Mouse (Mus musculus): Measurements from ENCODE around the gene Orm1. TPM values are rescaled to one million over a fixed set of nuclear protein-coding genes. Genes with fewer than 3 reads are reported as not detected.

Gene Orm1
- total RNA-seq (2012; rRNA removed): not detected in 2 replicates
- polyA plus RNA-seq (2012; ENCODE audit: insufficient read depth in 1 of 2, insufficient read length in 2 of 2, low read depth in 1 of 2, low replicate concordance in 2 of 2, missing spikeins in 1 of 2): not detected

- no peak for TF ChIP-seq POLR2A (IDR thresholded peaks at IDR 0.05; ENCODE audit: control insufficient read depth in 1 of 2, insufficient read depth in 1 of 2, low read depth in 1 of 2, low read length in 2 of 2, poor library complexity in 1 of 2)
- no peak for TF ChIP-seq MAX (IDR thresholded peaks at IDR 0.05; ENCODE audit: low read length)
- TF ChIP-seq GATA1 (IDR thresholded peaks at IDR 0.05; ENCODE audit: low read depth, low read length): no peak
- no peak for TF ChIP-seq POLR2AphosphoS2 (IDR thresholded peaks at IDR 0.05; ENCODE audit: low read length)
- no peak for TF ChIP-seq HCFC1 (IDR thresholded peaks at IDR 0.05; ENCODE audit: low read depth, low read length)
- TF ChIP-seq TAL1 (IDR thresholded peaks at IDR 0.05; ENCODE audit: low read length): no peak
- Histone ChIP-seq H3K4me1 (ENCODE audit: control insufficient read depth in 1 of 2, insufficient read depth in 2 of 2, low read length in 2 of 2) (no peaks in the 10 kb centered on the region), H3K27me3 (ENCODE audit: control insufficient read depth in 1 of 2, insufficient read depth in 2 of 2, low read length in 2 of 2) (no peaks in the 10 kb centered on the region), H3K9ac (ENCODE audit: control insufficient read depth, low read depth, low read length, poor library complexity, severe bottlenecking) (no peak within 1 kb of the TSS), H3K79me2 (ENCODE audit: control insufficient read depth, insufficient read depth, low read length, poor library complexity) (no peaks in the 10 kb centered on the region), H3K4me3 (ENCODE audit: control insufficient read depth in 1 of 2, insufficient read depth in 1 of 2, low read depth in 2 of 2, low read length in 2 of 2) (no peak within 1 kb of the TSS), H3K9me3 (replicated peaks; ENCODE audit: insufficient read depth, low read length) (no peaks in the 10 kb centered on the region), H3K27ac (ENCODE audit: control insufficient read depth, low read depth, low read length) (no peak within 1 kb of the TSS), H3K36me3 (ENCODE audit: control insufficient read depth in 1 of 2, insufficient read depth in 2 of 2, low read length in 2 of 2) (no peaks in the 10 kb centered on the region)
- no peak for DNase-seq (ENCODE audit: low read depth, low spot score)
These were observed at the start of gene Orm1 for GRCm38 (mm10) chr4:63344295-63344694. TSS of gene Orm1 (plus strand) at chr4:63344560.

- Histone ChIP-seq H3K9ac (ENCODE audit: control insufficient read depth, low read depth, low read length, poor library complexity, severe bottlenecking) (no peak overlapping the region), H3K79me2 (ENCODE audit: control insufficient read depth, insufficient read depth, low read length, poor library complexity) (no peaks in the 10 kb centered on the region), H3K27me3 (ENCODE audit: control insufficient read depth in 1 of 2, insufficient read depth in 2 of 2, low read length in 2 of 2) (no peaks in the 10 kb centered on the region), H3K4me3 (ENCODE audit: control insufficient read depth in 1 of 2, insufficient read depth in 1 of 2, low read depth in 2 of 2, low read length in 2 of 2) (no peak overlapping the region), H3K9me3 (replicated peaks; ENCODE audit: insufficient read depth, low read length) (no peaks in the 10 kb centered on the region), H3K4me1 (ENCODE audit: control insufficient read depth in 1 of 2, insufficient read depth in 2 of 2, low read length in 2 of 2) (no peaks in the 10 kb centered on the region), H3K27ac (ENCODE audit: control insufficient read depth, low read depth, low read length) (no peak overlapping the region), H3K36me3 (ENCODE audit: control insufficient read depth in 1 of 2, insufficient read depth in 2 of 2, low read length in 2 of 2) (no peaks in the 10 kb centered on the region)
- no peak for TF ChIP-seq MEF2A (IDR thresholded peaks at IDR 0.05; ENCODE audit: extremely low read depth, insufficient replicate concordance, low read depth, low read length, poor library complexity, severe bottlenecking)
- no peak for TF ChIP-seq MAFK (IDR thresholded peaks at IDR 0.05; ENCODE audit: borderline replicate concordance, low read depth, low read length)
- TF ChIP-seq HCFC1 (IDR thresholded peaks at IDR 0.05; ENCODE audit: low read depth, low read length): no peak
- no peak for TF ChIP-seq NRF1 (IDR thresholded peaks at IDR 0.05; ENCODE audit: insufficient read depth, low read depth, low read length, poor library complexity, severe bottlenecking)
- no peak for TF ChIP-seq POLR2AphosphoS5 (IDR thresholded peaks at IDR 0.05; ENCODE audit: borderline replicate concordance, low read depth, low read length)
- TF ChIP-seq RCOR1 (IDR thresholded peaks at IDR 0.05; ENCODE audit: low read depth, low read length): no peak
- TF ChIP-seq JUND (IDR thresholded peaks at IDR 0.05; ENCODE audit: low read depth, low read length): no peak
- DNase-seq (ENCODE audit: low read depth, low spot score): no peak
These were observed 48.7 kb upstream of the Orm1 start for GRCm38 (mm10) chr4:63295641-63296040.

- H3K4me3 ChIP-seq (ENCODE audit: control insufficient read depth in 1 of 2, insufficient read depth in 1 of 2, low read depth in 2 of 2, low read length in 2 of 2): no peak overlapping the region
- no peaks in the 10 kb centered on the region for H3K9me3 ChIP-seq (replicated peaks; ENCODE audit: insufficient read depth, low read length)
- H3K9ac ChIP-seq (ENCODE audit: control insufficient read depth, low read depth, low read length, poor library complexity, severe bottlenecking): no peak overlapping the region
- no peaks in the 10 kb centered on the region for H3K4me1 ChIP-seq (ENCODE audit: control insufficient read depth in 1 of 2, insufficient read depth in 2 of 2, low read length in 2 of 2)
- no peaks in the 10 kb centered on the region for H3K27me3 ChIP-seq (ENCODE audit: control insufficient read depth in 1 of 2, insufficient read depth in 2 of 2, low read length in 2 of 2)
- DNase-seq (ENCODE audit: low read depth, low spot score): no peak
- H3K27ac ChIP-seq (ENCODE audit: control insufficient read depth, low read depth, low read length): no peak overlapping the region
- H3K79me2 ChIP-seq (ENCODE audit: control insufficient read depth, insufficient read depth, low read length, poor library complexity): no peaks in the 10 kb centered on the region
- H3K36me3 ChIP-seq (ENCODE audit: control insufficient read depth in 1 of 2, insufficient read depth in 2 of 2, low read length in 2 of 2): no peaks in the 10 kb centered on the region
- TF ChIP-seq RCOR1 (IDR thresholded peaks at IDR 0.05; ENCODE audit: low read depth, low read length) (no peak), GABPA (IDR thresholded peaks at IDR 0.05; ENCODE audit: low read depth, low read length) (no peak), UBTF (IDR thresholded peaks at IDR 0.05; ENCODE audit: borderline replicate concordance, insufficient read depth, low read depth, low read length) (no peak), RAD21 (IDR thresholded peaks at IDR 0.05; ENCODE audit: low read depth, low read length) (no peak), KAT2A (conservative IDR thresholded peaks at IDR 0.05; ENCODE audit: low read depth, low read length) (no peak), POLR2AphosphoS2 (IDR thresholded peaks at IDR 0.05; ENCODE audit: low read length) (no peak), E2F4 (IDR thresholded peaks at IDR 0.05; ENCODE audit: borderline replicate concordance, low read depth, low read length) (no peak), MEF2A (IDR thresholded peaks at IDR 0.05; ENCODE audit: extremely low read depth, insufficient replicate concordance, low read depth, low read length, poor library complexity, severe bottlenecking) (no peak), BHLHE40 (IDR thresholded peaks at IDR 0.05; ENCODE audit: borderline replicate concordance, low read depth, low read length) (no peak), SMC3 (IDR thresholded peaks at IDR 0.05; ENCODE audit: low read depth, low read length) (no peak), JUND (IDR thresholded peaks at IDR 0.05; ENCODE audit: low read depth, low read length) (no peak), POLR2A (IDR thresholded peaks at IDR 0.05; ENCODE audit: control insufficient read depth in 1 of 2, insufficient read depth in 1 of 2, low read depth in 1 of 2, low read length in 2 of 2, poor library complexity in 1 of 2) (no peak), USF1 (IDR thresholded peaks at IDR 0.05; ENCODE audit: low read depth, low read length) (no peak), CTCF (IDR thresholded peaks at IDR 0.05 in 2 of 3, conservative IDR thresholded peaks at IDR 0.05 in 1 of 3; ENCODE audit: control insufficient read depth in 1 of 3, insufficient read depth in 1 of 3, low read depth in 2 of 3, low read length in 3 of 3, poor library complexity in 1 of 3, severe bottlenecking in 1 of 3) (no peak), MYC (IDR thresholded peaks at IDR 0.05; ENCODE audit: low read depth, low read length) (no peak), EP300 (IDR thresholded peaks at IDR 0.05; ENCODE audit: low read depth in 1 of 2, low read length in 2 of 2) (no peak), ETS1 (IDR thresholded peaks at IDR 0.05; ENCODE audit: low read depth, low read length) (no peak)
These were observed 48.1 kb upstream of the Orm1 start for GRCm38 (mm10) chr4:63296263-63296662.
